Mouse (Mus musculus) heart, adult 9 months (tissue): ENCODE measurements around the gene Olfr123.

ENCODE experiments used
- DNase-seq, 2 experiments: peaks; one replicate each; pipeline ENCODE4 v3.0.0; 2022; ENCODE audit warnings: low spot score in 2 of 2

Olfr123 gene

DNA sequence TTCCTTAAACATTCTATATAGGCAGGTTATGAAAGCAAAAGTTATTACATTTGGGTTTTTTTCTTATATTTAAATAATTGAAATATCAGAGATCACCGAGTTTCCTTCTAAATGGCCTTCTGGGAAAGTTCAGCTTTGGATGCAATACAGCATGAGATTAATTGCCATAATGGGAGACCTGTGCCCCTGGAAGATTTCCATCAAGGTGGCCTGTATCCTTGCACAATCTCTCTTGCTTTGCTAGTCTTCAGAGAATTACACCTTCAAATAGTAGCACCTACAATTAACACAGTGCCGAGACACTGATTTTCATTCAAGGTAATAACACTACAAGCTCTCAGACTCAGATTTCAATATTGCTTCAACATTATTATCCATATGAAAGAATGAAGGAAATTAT is at the start of gene Olfr123:
TSS of gene Olfr123 (plus strand) at position 301 of the 400 bp plus-strand sequence.
- DNase-seq, result no peak

DNA sequence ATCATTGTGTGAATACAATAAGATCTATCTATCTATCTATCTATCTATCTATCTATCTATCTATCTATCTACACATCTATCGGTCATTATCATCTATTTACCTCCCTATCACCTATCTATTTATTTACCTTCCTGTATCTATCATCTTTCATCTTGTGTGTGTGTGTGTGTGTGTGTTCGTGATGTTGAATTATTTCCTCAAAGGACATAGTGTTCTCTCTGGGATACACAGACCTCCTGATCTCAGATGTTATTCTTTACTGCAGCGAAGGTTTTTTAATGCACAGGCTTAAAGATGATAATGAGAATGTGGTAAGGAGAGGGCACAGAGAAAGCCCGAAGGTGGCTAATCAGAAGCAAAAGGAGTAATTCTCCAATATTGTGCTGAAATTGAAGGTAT is 25.0 kb upstream of the Olfr123 start, which contains the start of gene Olfr122:
TSS of gene Olfr122 (plus strand) at position 301 of the 400 bp plus-strand sequence.
- DNase-seq, result no peak

DNA sequence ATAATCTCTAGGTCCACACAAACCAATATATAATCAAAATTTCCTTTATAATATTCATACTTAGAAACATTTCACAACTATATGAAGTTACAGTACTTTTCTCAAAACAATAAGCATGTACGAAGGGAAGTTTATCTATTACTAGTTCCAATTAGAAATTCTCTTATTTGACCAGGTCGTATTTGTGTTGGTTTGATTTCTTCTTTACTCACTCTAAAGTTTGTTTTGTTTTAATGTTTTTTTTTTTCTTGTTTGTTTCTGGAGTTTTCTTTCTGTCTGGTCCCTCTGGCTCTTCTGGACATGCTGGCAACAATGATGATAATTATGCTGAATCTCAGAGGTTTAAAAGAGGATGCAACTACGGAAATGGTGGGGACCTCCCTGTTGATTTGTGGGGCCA is 6.3 kb downstream of the Olfr123 start, which contains the start of gene Olfr124:
TSS of gene Olfr124 (plus strand) at position 301 of the 400 bp plus-strand sequence.
- no peak for DNase-seq

DNA sequence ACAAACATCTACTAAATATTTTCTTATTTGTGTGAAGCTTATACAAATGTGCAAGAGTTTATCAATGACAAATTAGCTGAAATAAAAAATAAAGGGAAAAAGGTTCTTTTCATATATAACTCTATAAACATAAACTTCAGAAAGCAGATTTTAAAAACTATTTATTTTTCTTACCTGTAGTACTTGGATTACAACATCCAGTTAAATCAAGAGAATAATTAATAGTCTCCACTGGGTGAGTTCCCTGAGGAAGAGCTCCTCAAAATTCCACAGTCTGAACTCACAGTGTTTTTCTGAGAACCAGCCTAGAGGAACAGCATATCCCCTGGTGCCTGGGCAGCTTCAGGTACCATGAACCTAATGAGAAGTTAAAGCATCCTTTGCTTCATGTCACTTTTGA is 39.3 kb downstream of the Olfr123 start, which contains the start of gene Olfr125:
TSS of gene Olfr125 (plus strand) at position 301 of the 400 bp plus-strand sequence.
- no peak for DNase-seq

DNA sequence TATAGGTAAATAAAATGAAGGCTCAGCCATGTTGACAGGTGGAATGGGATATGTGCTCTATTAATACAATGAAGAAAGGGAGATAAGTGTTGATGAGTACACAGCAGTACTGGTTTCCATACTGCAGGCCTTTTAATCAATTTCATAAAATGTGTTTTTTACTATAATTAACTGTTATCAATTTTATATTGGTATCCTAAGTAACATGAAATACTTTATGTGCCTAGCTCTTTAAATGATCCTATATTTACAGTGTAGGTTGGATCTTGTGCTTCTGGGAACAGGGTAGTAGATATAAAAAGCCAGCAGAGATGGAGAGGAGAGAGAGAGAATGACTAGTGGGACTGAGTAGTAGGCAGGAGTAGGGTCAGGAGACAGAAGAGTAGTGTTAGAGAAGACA is 53.9 kb downstream of the Olfr123 start, which contains the start of gene Olfr126:
TSS of gene Olfr126 (plus strand) at position 301 of the 400 bp plus-strand sequence.
- no peak for DNase-seq
